In the genomic region with DNA sequence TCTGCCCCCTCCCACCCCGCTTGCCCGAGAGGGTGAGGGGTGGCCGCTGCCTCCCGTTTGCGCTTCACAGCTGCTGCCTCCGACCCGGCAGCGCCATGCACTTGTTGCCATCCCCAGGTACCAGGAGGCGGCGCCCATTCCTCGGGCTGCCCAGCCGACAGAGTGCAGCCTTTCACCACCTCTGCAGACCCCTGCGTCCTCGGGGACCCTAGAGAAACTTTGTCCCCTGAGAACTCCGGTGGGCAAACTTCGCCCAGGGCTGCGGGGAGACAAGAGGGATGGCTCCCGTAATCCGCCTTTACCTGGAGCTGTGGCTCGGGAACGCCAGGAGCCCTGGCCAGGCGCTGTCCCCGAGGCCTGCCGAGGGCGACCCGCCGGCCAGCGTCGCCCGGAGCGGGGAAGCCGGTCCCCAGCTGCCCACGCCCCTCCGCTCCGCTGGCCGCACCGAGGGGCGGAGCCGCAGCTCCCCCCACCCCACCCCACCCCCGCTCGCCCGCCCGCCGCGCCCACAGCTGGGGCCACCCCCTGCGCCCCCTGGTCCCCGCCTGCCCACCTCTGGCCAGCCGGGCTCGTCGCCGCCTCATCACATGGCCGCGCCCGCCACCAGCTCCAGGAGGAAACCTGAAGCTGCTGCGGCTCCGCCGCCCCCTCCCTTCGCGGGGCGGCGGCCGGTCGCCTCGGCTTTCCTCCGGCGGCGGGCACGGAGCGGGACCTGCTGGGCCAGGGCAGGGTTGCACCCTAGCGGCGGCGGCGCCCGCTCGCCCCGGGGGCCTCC, we compare ENCODE assay signal across 7 mouse cellular contexts. TPM values are rescaled to one million over a fixed set of nuclear protein-coding genes. Genes with fewer than 3 reads are reported as not detected.
A peak's percentile ranks its signal among the peaks of the same experiment; 100 is the strongest.
DNase-seq lines count a peak whose midpoint lies in the region; ATAC-seq and TF ChIP-seq lines count a peak whose summit lies in the region.

TSS of gene Arhgef28 (minus strand) at position 669 of the 775 bp plus-strand sequence.

- H3K9ac ChIP-seq in embryonic facial prominence, embryonic 11.5 days (replicated peaks; ENCODE audit: low read length), result peak within 1 kb of the TSS; percentile 62
- peak within 1 kb of the TSS; percentile 64 for H3K9ac ChIP-seq in limb, embryonic 14.5 days (ENCODE audit: low read depth, low read length, severe bottlenecking)
- peak within 1 kb of the TSS; percentile 73 for H3K9ac ChIP-seq in midbrain, embryonic 15.5 days

- DNase-seq in adrenal gland, postnatal 36 days, result peak; percentile 81 to 87
- peak; percentile 78 for DNase-seq in embryonic facial prominence, embryonic 11.5 days (ENCODE audit: low spot score)
- DNase-seq in heart, adult 8-10 months (ENCODE audit: low spot score), result peak; percentile 43
- peak; percentile 56 to 58 for DNase-seq in kidney, adult 8-10 months
- peak; percentile 51 for DNase-seq in limb, embryonic 14.5 days (ENCODE audit: low spot score)
- peak; percentile 11 to 24 for DNase-seq in spleen, postnatal 36 days (ENCODE audit: low spot score in 2 of 2)

- peak within 1 kb of the TSS; percentile 61 for H3K4me3 ChIP-seq in embryonic facial prominence, embryonic 11.5 days (ENCODE audit: low read depth, low read length)
- H3K4me3 ChIP-seq in limb, embryonic 14.5 days (replicated peaks; ENCODE audit: low read length), result peak within 1 kb of the TSS; percentile 63
- H3K4me3 ChIP-seq in midbrain, embryonic 15.5 days, result peak within 1 kb of the TSS; percentile 82

- H3K36me3 ChIP-seq in embryonic facial prominence, embryonic 11.5 days (replicated peaks; ENCODE audit: control insufficient read depth, insufficient read depth, low read depth, low read length), result no peaks in the 10 kb centered on the region
- H3K36me3 ChIP-seq in limb, embryonic 14.5 days (ENCODE audit: control insufficient read depth, insufficient read depth, low read length), result no peaks in the 10 kb centered on the region
- no peaks in the 10 kb centered on the region for H3K36me3 ChIP-seq in midbrain, embryonic 15.5 days (replicated peaks)

- H3K27ac ChIP-seq in embryonic facial prominence, embryonic 11.5 days (replicated peaks; ENCODE audit: low read depth, low read length), result peak within 1 kb of the TSS; percentile 44
- H3K27ac ChIP-seq in limb, embryonic 14.5 days (replicated peaks; ENCODE audit: low read depth, low read length), result no peak within 1 kb of the TSS
- peak within 1 kb of the TSS; percentile 72 for H3K27ac ChIP-seq in midbrain, embryonic 15.5 days

- H3K4me2 ChIP-seq in embryonic facial prominence, embryonic 11.5 days (ENCODE audit: low read depth, low read length), result peak within 1 kb of the TSS; percentile 96
- peak within 1 kb of the TSS; percentile 100 for H3K4me2 ChIP-seq in limb, embryonic 14.5 days (replicated peaks; ENCODE audit: low read depth, low read length, severe bottlenecking)
- H3K4me2 ChIP-seq in midbrain, embryonic 15.5 days, result peak within 1 kb of the TSS; percentile 99

- no peaks in the 10 kb centered on the region for H3K9me3 ChIP-seq in embryonic facial prominence, embryonic 11.5 days (replicated peaks; ENCODE audit: control insufficient read depth, low read length)
- no peaks in the 10 kb centered on the region for H3K9me3 ChIP-seq in limb, embryonic 14.5 days (ENCODE audit: control insufficient read depth, low read length)
- H3K9me3 ChIP-seq in midbrain, embryonic 15.5 days, result no peaks in the 10 kb centered on the region

- ATAC-seq in embryonic facial prominence, embryonic 11.5 days (replicated peaks; ENCODE audit: insufficient number of reproducible peaks, low FRiP score, low TSS enrichment, low read depth), result peak; percentile 90
- peak; percentile 80 for ATAC-seq in limb, embryonic 14.5 days (ENCODE audit: low FRiP score, low read depth)
- ATAC-seq in midbrain, embryonic 15.5 days (replicated peaks), result peak; percentile 83

- no peaks in the 10 kb centered on the region for H3K27me3 ChIP-seq in embryonic facial prominence, embryonic 11.5 days (ENCODE audit: control insufficient read depth, insufficient read depth, low read length)
- H3K27me3 ChIP-seq in limb, embryonic 14.5 days (ENCODE audit: control insufficient read depth, insufficient read depth, low read length), result no peaks in the 10 kb centered on the region
- H3K27me3 ChIP-seq in midbrain, embryonic 15.5 days (replicated peaks), result 0 out of 2 replicates have a peak, but pooled peaks cover 5% of the 10 kb centered on the region

- under 1% methylated on average over 51 of the region's 76 CpGs for WGBS in embryonic facial prominence, embryonic 11.5 days
- WGBS in limb, embryonic 14.5 days, result under 1% methylated on average over 21 of the region's 76 CpGs
- under 1% methylated on average over 60 of the region's 76 CpGs for WGBS in midbrain, embryonic 15.5 days

- no peaks in the 10 kb centered on the region; the same call in 1 of the 2 replicates for H3K4me1 ChIP-seq in embryonic facial prominence, embryonic 11.5 days (ENCODE audit: control insufficient read depth, insufficient read depth, low read length)
- peaks cover 2% of the 10 kb centered on the region; the same call in 1 of the 2 replicates for H3K4me1 ChIP-seq in limb, embryonic 14.5 days (ENCODE audit: control insufficient read depth, insufficient read depth, low read length)
- H3K4me1 ChIP-seq in midbrain, embryonic 15.5 days, result peaks cover 19% of the 10 kb centered on the region

- TF ChIP-seq POLR2A in limb, embryonic 14.5 days (IDR thresholded peaks at IDR 0.05; ENCODE audit: borderline replicate concordance, extremely low read depth, insufficient read depth, insufficient read length), result no peak

RNA-seq across cellular contexts. Expression of gene Arhgef28, which starts in this region (rescaled TPM):
- total RNA-seq in adrenal gland, postnatal 36 days (2021), result 10 to 100 TPM; 13.7 to 19.4 TPM
- polyA plus RNA-seq in embryonic facial prominence, embryonic 11.5 days (2014; fragmentation: Nextera tagmentation; extraction: Ambion mirVana), result 8.6 and 10.6 TPM in 2 replicates
- 1 to 10 TPM; 4.6 to 6.7 (median 5.6) TPM for total RNA-seq in heart, adult 8-10 months (2022)
- polyA plus RNA-seq in limb, embryonic 14.5 days (2012; rRNA removed), result 8.1 and 10.7 TPM in 2 replicates
- polyA plus RNA-seq in limb, embryonic 14.5 days (2014; fragmentation: Nextera tagmentation; extraction: Ambion mirVana), result 12.9 and 15.4 TPM in 2 replicates
- 27.0 and 27.5 TPM in 2 replicates for polyA plus RNA-seq in midbrain, embryonic 15.5 days (2015; fragmentation: Nextera tagmentation; extraction: Ambion mirVana)

Comparison
In these comparisons a context has a peak if more than half of its experiments do, and no peak if none do; other contexts are left out.
1. DNase-seq: peak in every context shown above with its lines; median percentile 84 in adrenal gland, postnatal 36 days; 78 in embryonic facial prominence, embryonic 11.5 days; 57 in kidney, adult 8-10 months; 51 in limb, embryonic 14.5 days; 43 in heart, adult 8-10 months; 18 in spleen, postnatal 36 days.